ENCODE assay signal across 10 mouse cellular contexts in genomic region chr14:55113351-55113974, GRCm38 (mm10). TPM values are rescaled to one million over a fixed set of nuclear protein-coding genes. Genes with fewer than 3 reads are reported as not detected.
DNase-seq lines count a peak whose midpoint lies in the region; ATAC-seq and TF ChIP-seq lines count a peak whose summit lies in the region.
"Had no signal": no experiment of that assay in that cellular context is flagged by ENCODE, and none has a peak within 500 bp of the region (broad histone marks: within the 10 kb centered on the region; RNA-seq: fewer than 3 reads in every experiment).

No protein-coding gene starts in this region.

- no peaks in the 10 kb centered on the region for H3K9me3 ChIP-seq in kidney, postnatal 0 days (replicated peaks; ENCODE audit: low read length)
- no peaks in the 10 kb centered on the region for H3K9me3 ChIP-seq in kidney, embryonic 16.5 days (ENCODE audit: low read length)
- H3K9me3 ChIP-seq in forebrain, embryonic 14.5 days (replicated peaks; ENCODE audit: control insufficient read depth, low read length), result no peaks in the 10 kb centered on the region
- H3K9me3 ChIP-seq in midbrain, embryonic 14.5 days (ENCODE audit: control insufficient read depth, low read length), result no peaks in the 10 kb centered on the region

- no peaks in the 10 kb centered on the region for H3K36me3 ChIP-seq in kidney, postnatal 0 days (ENCODE audit: insufficient read depth, low read length)
- H3K36me3 ChIP-seq in kidney, embryonic 16.5 days (ENCODE audit: insufficient read depth, low read length), result no peaks in the 10 kb centered on the region
- peaks cover 8% of the 10 kb centered on the region; the same call in 1 of the 2 replicates for H3K36me3 ChIP-seq in forebrain, embryonic 14.5 days (ENCODE audit: control insufficient read depth, insufficient read depth, low read length)
- peaks cover 17% of the 10 kb centered on the region for H3K36me3 ChIP-seq in midbrain, embryonic 14.5 days (ENCODE audit: control insufficient read depth, insufficient read depth, low read length)

- H3K4me2 ChIP-seq in kidney, postnatal 0 days (ENCODE audit: low read length), result 0 out of 2 replicates have a peak overlapping the region, but pooled peaks have one; percentile 99
- H3K4me2 ChIP-seq in kidney, embryonic 16.5 days (replicated peaks; ENCODE audit: low read depth, low read length), result no peak overlapping the region; the same call in 1 of the 2 replicates
- peak overlapping the region; percentile 96 for H3K4me2 ChIP-seq in forebrain, embryonic 14.5 days (ENCODE audit: low read length)
- peak overlapping the region; percentile 89 for H3K4me2 ChIP-seq in midbrain, embryonic 14.5 days (ENCODE audit: low read length)

- no peak overlapping the region for H3K27ac ChIP-seq in kidney, postnatal 0 days
- H3K27ac ChIP-seq in kidney, embryonic 16.5 days (ENCODE audit: low read length), result no peak overlapping the region
- no peak overlapping the region for H3K27ac ChIP-seq in forebrain, embryonic 14.5 days (ENCODE audit: low read depth, low read length)
- H3K27ac ChIP-seq in midbrain, embryonic 14.5 days (replicated peaks; ENCODE audit: low read depth, low read length), result no peak overlapping the region

- 76% methylated on average over 51 of the region's 51 CpGs for WGBS in kidney, postnatal 0 days
- WGBS in kidney, embryonic 16.5 days, result 74% methylated on average over 49 of the region's 51 CpGs
- 80% methylated on average over 51 of the region's 51 CpGs for WGBS in forebrain, embryonic 14.5 days
- 70% methylated on average over 51 of the region's 51 CpGs for WGBS in midbrain, embryonic 14.5 days

- H3K4me3 ChIP-seq in kidney, postnatal 0 days (replicated peaks; ENCODE audit: low read depth, low read length), result no peak overlapping the region
- H3K4me3 ChIP-seq in kidney, embryonic 16.5 days (ENCODE audit: low read length), result no peak overlapping the region
- peak overlapping the region; percentile 73 for H3K4me3 ChIP-seq in forebrain, embryonic 14.5 days (ENCODE audit: low read depth, low read length)
- H3K4me3 ChIP-seq in midbrain, embryonic 14.5 days (replicated peaks; ENCODE audit: low read depth, low read length), result peak overlapping the region; percentile 75

- H3K4me1 ChIP-seq in kidney, postnatal 0 days (replicated peaks; ENCODE audit: insufficient read depth, low read length), result peaks cover 16% of the 10 kb centered on the region; the same call in 1 of the 2 replicates
- H3K4me1 ChIP-seq in kidney, embryonic 16.5 days (ENCODE audit: insufficient read depth, low read length), result peaks cover 28% of the 10 kb centered on the region
- peaks cover 31% of the 10 kb centered on the region for H3K4me1 ChIP-seq in forebrain, embryonic 14.5 days (ENCODE audit: control insufficient read depth, insufficient read depth, low read length)
- peaks cover 52% of the 10 kb centered on the region for H3K4me1 ChIP-seq in midbrain, embryonic 14.5 days (ENCODE audit: control insufficient read depth, insufficient read depth, low read length)

- no peak overlapping the region for H3K9ac ChIP-seq in kidney, postnatal 0 days (ENCODE audit: low read depth, low read length)
- H3K9ac ChIP-seq in kidney, embryonic 16.5 days (replicated peaks; ENCODE audit: low read length), result no peak overlapping the region
- H3K9ac ChIP-seq in forebrain, embryonic 14.5 days (ENCODE audit: low read length), result peak overlapping the region; percentile 32
- H3K9ac ChIP-seq in midbrain, embryonic 14.5 days (replicated peaks; ENCODE audit: low read length), result no peak overlapping the region; the same call in 1 of the 2 replicates

- no peak for TF ChIP-seq CTCF in kidney, postnatal 0 days (IDR thresholded peaks at IDR 0.05; ENCODE audit: low read depth)

- H3K27me3 ChIP-seq in kidney, postnatal 0 days (ENCODE audit: insufficient read depth, low read length), result peaks cover 35% of the 10 kb centered on the region
- H3K27me3 ChIP-seq in kidney, embryonic 16.5 days (ENCODE audit: insufficient read depth, low read length), result peaks cover 53% of the 10 kb centered on the region
- H3K27me3 ChIP-seq in forebrain, embryonic 14.5 days (replicated peaks; ENCODE audit: control insufficient read depth, insufficient read depth, low read length), result peaks cover 6% of the 10 kb centered on the region; the same call in 1 of the 2 replicates
- peaks cover 11% of the 10 kb centered on the region; the same call in 1 of the 2 replicates for H3K27me3 ChIP-seq in midbrain, embryonic 14.5 days (ENCODE audit: control insufficient read depth, insufficient read depth, low read length)

- DNase-seq in kidney, postnatal 0 days (ENCODE audit: low spot score), result no peak
- DNase-seq in cerebellum, adult 9-11 months, result peak; percentile 73
- DNase-seq in forebrain, embryonic 14.5 days (ENCODE audit: low spot score), result no peak
- DNase-seq in midbrain, embryonic 14.5 days, result no peak
- DNase-seq in adrenal gland, postnatal 10 days, result no peak
- no peak for DNase-seq in adipocyte (ENCODE audit: low spot score)
- no peak for DNase-seq in right cerebral cortex, adult 2 months (ENCODE audit: low spot score in 2 of 2)

- ATAC-seq in kidney, postnatal 0 days (replicated peaks; ENCODE audit: low FRiP score, low read depth), result no peak
- no peak for ATAC-seq in kidney, embryonic 16.5 days (ENCODE audit: low FRiP score, low TSS enrichment)
- no peak for ATAC-seq in forebrain, embryonic 14.5 days
- no peak for ATAC-seq in midbrain, embryonic 14.5 days (ENCODE audit: low FRiP score, low TSS enrichment)
- ATAC-seq: Patski had no signal

RNA-seq across cellular contexts. Expression of gene Jph4, which starts 3.3 kb away (rescaled TPM):
- 0.30 and 0.34 TPM in 2 replicates for polyA plus RNA-seq in kidney, postnatal 0 days (2015; fragmentation: Nextera tagmentation; extraction: Ambion mirVana)
- polyA plus RNA-seq in kidney, embryonic 16.5 days (2015; fragmentation: Nextera tagmentation; extraction: Ambion mirVana), result 0.45 and 0.51 TPM in 2 replicates
- polyA plus RNA-seq in forebrain, embryonic 14.5 days (2014; fragmentation: Nextera tagmentation; extraction: Ambion mirVana), result 24.1 and 28.9 TPM in 2 replicates
- 31.1 and 38.9 TPM in 2 replicates for polyA plus RNA-seq in midbrain, embryonic 14.5 days (2014; fragmentation: Nextera tagmentation; extraction: Ambion mirVana)
- total RNA-seq in adrenal gland, postnatal 10 days (2021), result 1 to 10 TPM; 4.3 to 7.5 TPM
- total RNA-seq: liver, adult 2 months had no signal
- polyA plus RNA-seq: liver, adult 2 months had no signal

RNA-seq across cellular contexts. Expression of gene Ap1g2, which starts 7.1 kb away (rescaled TPM):
- polyA plus RNA-seq in kidney, postnatal 0 days (2015; fragmentation: Nextera tagmentation; extraction: Ambion mirVana), result 15.8 and 16.8 TPM in 2 replicates
- polyA plus RNA-seq in kidney, embryonic 16.5 days (2015; fragmentation: Nextera tagmentation; extraction: Ambion mirVana), result 23.2 and 23.3 TPM in 2 replicates
- 8.1 and 9.2 TPM in 2 replicates for polyA plus RNA-seq in forebrain, embryonic 14.5 days (2014; fragmentation: Nextera tagmentation; extraction: Ambion mirVana)
- polyA plus RNA-seq in midbrain, embryonic 14.5 days (2014; fragmentation: Nextera tagmentation; extraction: Ambion mirVana), result 6.8 and 7.6 TPM in 2 replicates
- total RNA-seq in adrenal gland, postnatal 10 days (2021), result 10 to 100 TPM; 20.0 to 31.3 TPM

RNA-seq across cellular contexts. Expression of gene Thtpa, which starts 18.9 kb away (rescaled TPM):
- 20.8 and 21.6 TPM in 2 replicates for polyA plus RNA-seq in kidney, postnatal 0 days (2015; fragmentation: Nextera tagmentation; extraction: Ambion mirVana)
- 27.1 and 28.9 TPM in 2 replicates for polyA plus RNA-seq in kidney, embryonic 16.5 days (2015; fragmentation: Nextera tagmentation; extraction: Ambion mirVana)
- 44.4 and 47.2 TPM in 2 replicates for polyA plus RNA-seq in forebrain, embryonic 14.5 days (2014; fragmentation: Nextera tagmentation; extraction: Ambion mirVana)
- 27.9 and 33.7 TPM in 2 replicates for polyA plus RNA-seq in midbrain, embryonic 14.5 days (2014; fragmentation: Nextera tagmentation; extraction: Ambion mirVana)
- total RNA-seq in adrenal gland, postnatal 10 days (2021), result 10 to 100 TPM; 13.2 to 17.5 TPM

RNA-seq across cellular contexts. Expression of gene Zfhx2, which starts 21.3 kb away (rescaled TPM):
- 2.0 and 2.4 TPM in 2 replicates for polyA plus RNA-seq in kidney, postnatal 0 days (2015; fragmentation: Nextera tagmentation; extraction: Ambion mirVana)
- 4.3 and 6.0 TPM in 2 replicates for polyA plus RNA-seq in kidney, embryonic 16.5 days (2015; fragmentation: Nextera tagmentation; extraction: Ambion mirVana)
- polyA plus RNA-seq in forebrain, embryonic 14.5 days (2014; fragmentation: Nextera tagmentation; extraction: Ambion mirVana), result 8.5 and 12.0 TPM in 2 replicates
- 24.9 and 28.4 TPM in 2 replicates for polyA plus RNA-seq in midbrain, embryonic 14.5 days (2014; fragmentation: Nextera tagmentation; extraction: Ambion mirVana)
- 1 to 10 TPM; 5.2 to 9.9 TPM for total RNA-seq in adrenal gland, postnatal 10 days (2021)

Comparison
In these comparisons a context has a peak if more than half of its experiments do, and no peak if none do; other contexts are left out.
1. H3K4me3 ChIP-seq: peak in forebrain, embryonic 14.5 days (single experiment) and midbrain, embryonic 14.5 days (single experiment); none in kidney, postnatal 0 days (single experiment) and kidney, embryonic 16.5 days (single experiment).
2. RNA of gene Jph4, which starts 3.3 kb away (polyA plus RNA-seq): 31.1 to 38.9 TPM in midbrain, embryonic 14.5 days and 24.1 to 28.9 TPM in forebrain, embryonic 14.5 days; 0.45 to 0.51 TPM in kidney, embryonic 16.5 days and 0.30 to 0.34 TPM in kidney, postnatal 0 days; every median in the first group is over 10 times any median in the second.